Mouse (Mus musculus) gastrocnemius, postnatal 4 days (tissue): ENCODE data around the gene Cfap100. TPM values are rescaled to one million over a fixed set of nuclear protein-coding genes. Genes with fewer than 3 reads are reported as not detected.
A peak's percentile ranks its signal among the peaks of the same experiment; 100 is the strongest.

Source experiments
- DNase-seq, 2 experiments: peaks; one replicate each; pipeline ENCODE4 v3.0.0; 2021 to 2022; ENCODE audit warnings: low spot score in 2 of 2, mixed read lengths in 2 of 2
- total RNA-seq, 2 experiments: library from RNA; stranded (reverse); gene quantifications; 2 replicates each; pipeline ENCODE4 v1.2.3; 2021

The Cfap100 gene
- total RNA-seq, 2 experiments from 2014 or later = 0.26 to 0.37 TPM

DNA sequence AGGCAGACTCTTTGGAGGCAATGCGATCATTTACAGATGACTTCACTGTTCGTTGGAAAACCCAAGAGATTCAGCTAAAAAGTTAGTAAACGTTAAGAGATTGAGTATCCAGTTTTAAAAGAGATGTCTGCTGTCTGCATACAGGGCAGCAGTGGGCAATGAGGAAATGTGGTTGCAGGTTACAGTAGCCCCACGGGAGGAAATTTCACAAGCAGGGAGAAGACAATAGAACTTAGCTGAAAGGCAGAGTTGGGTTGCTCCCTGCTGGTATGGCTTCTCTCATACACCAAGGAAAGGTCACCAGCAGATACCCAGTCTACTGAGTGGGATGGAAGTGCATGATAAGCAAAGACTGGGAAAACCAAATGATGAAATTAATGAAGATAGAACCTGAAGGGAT, 38.0 kb downstream of the Cfap100 start:
- DNase-seq = no peak

DNA sequence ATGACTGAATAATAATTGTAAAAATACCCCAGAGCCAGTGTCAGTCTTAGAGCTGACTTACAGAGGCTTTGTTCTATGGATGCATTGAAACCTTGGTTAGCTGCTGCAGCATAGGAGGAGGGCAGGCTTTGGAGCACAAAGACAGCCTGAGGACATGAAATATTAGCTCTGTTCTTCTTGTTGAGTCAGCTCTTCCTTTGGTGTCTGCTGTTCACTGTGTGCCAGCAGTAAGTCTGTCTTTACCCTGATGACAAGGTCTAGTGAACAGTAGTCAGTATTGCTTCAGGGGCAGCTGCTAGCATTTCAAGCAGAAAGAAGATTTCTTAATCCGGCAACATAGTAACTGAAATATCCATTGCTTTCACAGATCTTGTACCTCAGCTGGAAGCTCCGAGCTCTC, 47.1 kb downstream of the Cfap100 start:
- no peak for DNase-seq

DNA sequence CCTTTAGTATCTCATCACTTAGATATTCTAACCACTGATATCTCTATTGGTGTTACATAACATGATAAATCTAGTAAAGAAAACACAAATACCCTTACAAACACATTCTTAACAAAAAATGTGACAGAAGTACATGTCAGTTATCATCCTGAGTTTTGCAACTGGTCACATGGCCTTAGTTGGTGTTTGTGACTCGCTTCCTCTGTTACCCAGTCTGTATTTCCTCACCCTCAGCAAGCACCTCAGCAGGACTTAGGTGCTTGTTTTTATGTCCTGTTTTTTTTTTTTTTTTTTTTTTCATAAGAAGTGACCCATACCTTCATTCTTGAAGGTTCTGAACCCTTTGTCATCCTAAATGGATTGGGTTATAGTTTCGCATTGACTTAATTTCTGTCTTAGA, 50.9 kb downstream of the Cfap100 start:
- no peak for DNase-seq

DNA sequence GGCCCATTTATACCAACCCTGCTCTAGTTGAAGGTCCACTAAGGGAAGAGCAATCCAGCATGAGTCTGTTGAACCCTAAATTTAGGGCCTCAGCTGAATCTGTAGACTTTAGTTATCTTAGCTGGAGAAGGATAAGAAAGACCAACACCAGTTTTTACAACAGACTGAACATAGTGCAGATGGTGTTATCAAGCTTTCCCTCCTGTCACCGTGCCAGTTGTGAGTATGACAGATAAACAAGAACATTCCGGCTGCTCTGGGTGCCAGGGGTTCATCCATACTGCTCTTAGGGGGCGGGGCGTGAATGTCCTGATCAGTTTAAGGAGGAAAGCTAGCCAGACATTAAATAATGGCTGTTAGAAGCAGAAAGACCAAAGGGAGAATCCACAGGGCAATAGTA, 54.0 kb downstream of the Cfap100 start:
- no peak for DNase-seq

DNA sequence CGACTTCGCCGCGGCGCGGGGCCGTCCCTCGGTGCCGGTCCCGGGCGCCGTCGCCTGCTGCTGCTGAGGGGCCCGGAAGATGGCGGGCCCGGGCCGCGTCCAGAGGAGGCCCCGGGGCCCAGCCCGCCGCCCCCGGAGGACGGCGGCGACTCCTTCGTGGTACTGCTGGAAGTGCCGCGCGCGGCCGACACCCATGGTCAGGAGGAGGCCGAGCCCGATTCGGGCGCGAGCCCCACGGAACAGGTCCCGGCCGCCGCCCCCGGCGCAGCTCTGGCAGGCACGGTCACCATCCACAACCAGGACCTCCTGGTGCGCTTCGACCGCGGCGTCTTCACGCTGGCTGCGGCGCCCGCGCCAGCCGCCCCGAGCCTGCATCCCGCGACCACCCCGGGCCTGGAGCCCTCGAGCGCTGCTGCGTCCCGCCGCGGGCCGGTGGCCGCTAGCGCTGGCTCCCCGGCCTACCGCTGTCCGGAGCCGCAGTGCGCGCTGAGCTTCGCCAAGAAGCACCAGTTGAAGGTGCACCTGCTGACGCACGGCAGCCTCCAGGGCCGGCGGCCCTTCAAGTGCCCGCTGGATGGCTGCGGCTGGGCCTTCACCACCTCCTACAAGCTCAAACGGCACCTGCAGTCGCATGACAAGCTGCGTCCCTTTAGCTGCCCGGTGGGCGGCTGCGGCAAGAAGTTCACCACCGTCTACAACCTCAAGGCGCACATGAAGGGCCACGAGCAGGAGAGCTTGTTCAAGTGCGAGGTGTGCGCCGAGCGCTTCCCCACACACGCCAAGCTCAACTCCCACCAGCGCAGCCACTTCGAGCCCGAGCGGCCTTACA, 58.7 kb downstream of the Cfap100 start:
- peak; percentile 33 to 63 for DNase-seq

DNA sequence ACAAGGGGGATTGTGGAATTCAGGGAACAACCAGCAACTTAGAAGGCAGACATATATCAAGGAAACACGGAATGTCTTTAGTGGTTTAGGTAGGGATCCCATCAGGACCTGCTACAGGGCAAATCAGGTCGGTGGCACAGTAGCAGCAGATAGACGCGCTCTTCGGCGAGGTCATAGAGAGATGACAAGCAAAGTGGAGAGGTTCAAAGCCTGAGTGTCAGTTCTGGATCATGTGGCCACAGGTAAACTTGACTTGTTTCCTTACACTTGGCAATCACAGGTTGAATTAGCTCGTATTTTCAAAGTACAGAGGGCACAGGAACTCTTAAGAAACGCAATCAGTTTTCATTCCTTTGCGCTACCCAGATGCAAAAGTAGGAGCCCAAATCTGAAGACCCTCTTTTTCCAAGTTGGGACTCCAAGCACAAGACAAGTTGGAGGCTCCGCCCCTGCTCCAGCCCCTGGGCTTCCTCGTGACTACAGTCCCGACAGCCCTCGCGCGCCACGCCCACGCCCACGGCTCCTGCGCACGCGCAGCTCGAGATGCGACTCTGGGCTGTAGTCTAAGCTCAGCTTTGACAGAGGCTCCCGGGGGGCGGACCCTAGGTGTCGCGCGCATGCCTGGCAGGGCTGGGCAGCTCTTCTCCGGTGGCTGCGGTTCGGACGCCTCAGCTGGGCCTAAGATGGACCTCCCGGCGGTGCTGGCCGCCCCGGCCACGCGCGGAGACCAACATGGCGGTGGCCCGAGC, 59.4 kb downstream of the Cfap100 start, which contains the start of gene Zxdc:
Gene Zxdc, plus strand, starts transcription at position 517 of the 749 bp plus-strand sequence.
- peak; percentile 98 to 99 for DNase-seq

DNA sequence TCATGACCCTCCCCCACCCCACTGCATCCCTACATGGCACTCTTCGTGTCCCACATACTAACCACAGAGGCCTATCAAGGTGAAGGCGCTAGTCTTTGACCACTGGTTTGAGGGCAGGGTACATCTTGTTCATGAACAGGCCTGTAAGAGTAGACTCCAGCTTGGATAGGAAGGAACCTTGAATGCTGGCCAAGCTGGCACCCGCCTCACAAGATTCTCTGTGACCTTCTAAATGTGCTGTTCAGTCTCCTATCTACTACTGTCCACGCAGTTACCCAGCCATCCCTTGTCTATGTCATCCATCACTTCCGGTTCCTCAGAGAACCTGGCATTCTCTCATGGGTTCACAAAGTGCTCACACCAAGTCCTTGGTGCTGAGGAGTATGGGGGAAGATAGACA, 65.3 kb downstream of the Cfap100 start:
- DNase-seq = no peak

DNA sequence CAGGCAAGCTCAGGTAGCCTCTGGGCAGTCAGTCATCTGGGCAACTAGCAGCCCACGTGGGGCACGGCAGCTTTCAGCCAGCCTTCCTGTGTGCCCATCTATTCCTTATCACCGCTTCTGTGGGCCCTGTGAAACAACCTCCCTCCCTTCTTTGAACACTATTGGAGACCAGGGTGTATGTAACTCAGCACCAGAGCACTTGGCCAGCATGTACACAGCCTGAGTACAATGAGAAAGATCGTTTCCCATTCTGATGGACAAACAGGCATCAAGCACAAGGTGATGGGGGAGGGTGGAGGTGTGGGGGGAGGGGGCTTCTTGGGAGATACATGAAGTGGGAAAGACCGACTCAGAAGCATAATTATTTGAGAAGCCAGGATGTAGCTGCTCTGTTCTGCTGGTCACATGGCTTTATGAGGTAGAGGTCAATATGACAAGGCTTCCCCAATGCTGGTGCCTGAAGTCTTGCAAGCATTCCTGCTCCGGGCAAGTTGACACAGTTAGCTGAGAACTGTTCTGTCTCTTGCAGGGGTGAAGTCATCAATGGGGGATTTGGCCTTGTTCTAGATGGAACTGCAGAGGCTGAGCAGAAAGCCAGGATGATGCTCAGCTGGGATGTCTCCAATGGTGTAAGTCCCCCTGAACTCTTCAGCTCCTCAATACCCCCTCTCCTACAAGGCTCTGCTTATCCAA, 67.5 kb downstream of the Cfap100 start:
- no peak for DNase-seq

DNA sequence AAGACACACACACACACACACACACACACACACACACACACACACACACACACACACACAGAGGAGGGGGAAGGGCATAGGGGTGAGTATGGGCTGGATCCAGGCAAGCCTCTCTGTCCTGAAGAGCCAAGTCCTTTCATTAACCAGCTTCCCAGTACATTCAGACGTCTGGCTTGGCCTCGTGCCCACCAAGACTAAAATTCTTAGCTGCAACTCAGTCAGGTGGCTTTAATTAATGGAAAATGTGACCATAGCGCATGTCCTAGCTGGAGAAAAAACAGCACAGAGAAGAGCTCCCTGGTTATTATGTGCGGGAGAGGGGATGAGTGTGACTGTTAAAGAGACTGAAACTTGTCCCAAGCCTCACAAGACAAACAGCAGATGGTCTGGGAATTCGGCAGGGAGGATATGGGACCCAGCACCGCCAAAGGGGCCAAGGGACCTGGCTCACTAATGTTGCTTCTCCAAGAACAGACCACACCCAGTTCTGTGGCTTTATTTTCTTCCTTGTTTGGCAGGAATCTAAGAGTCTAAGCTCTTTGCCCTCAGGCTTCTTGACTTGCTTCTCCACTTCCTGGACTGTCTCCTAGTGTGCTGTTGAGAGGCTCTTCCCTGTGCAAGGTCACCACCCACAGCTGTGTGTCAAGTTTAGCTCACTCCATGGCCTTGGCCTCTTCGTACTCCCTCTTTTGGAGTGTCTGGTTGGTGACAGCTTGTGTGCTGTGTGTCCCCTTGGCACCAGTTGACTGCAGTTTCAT, 68.4 kb downstream of the Cfap100 start:
- DNase-seq = peak in 1 of 2 experiments; percentile 71

DNA sequence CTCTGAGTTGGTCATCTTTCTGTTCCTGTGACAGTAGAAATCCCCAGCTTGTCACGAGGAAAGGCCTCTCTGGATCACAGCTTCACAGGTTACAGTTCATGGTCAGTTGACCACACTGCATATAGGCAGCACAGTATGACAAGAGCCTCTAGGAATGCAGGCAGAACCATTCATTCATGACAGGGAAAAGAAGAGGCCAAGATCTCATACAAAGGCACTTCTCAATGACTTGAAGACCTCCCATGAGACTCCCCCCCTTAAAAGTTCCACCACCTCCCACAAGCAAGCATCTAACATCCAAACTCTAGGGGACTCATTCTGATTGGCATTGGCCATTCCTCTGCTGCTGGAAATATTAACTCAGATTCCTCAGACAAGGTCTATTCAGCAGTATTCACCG, 69.2 kb downstream of the Cfap100 start:
- DNase-seq = no peak

DNA sequence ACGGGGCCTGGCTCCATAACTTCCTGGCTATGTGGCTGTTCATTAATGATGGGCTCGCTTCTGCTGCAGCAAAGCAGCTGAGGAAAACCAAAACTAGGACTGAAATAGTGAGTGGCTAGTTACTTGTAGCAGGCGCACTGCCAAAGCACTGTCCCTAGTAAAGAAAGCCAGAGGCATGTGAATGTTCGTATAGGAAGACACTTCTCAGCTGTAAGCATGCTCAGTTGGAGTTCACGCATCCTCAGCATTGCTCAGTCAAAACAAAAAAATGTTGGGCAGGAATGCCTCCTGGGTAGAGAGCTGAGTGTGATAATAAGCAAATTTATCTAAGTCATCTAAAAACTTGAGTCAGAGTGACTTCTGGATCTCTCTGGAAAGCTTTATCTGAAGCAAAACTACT, 70.5 kb downstream of the Cfap100 start:
- DNase-seq = no peak

Other genes starting within 250 kb of the Cfap100 start
- not detected for gene V1ra8, start 226.0 kb downstream of the Cfap100 start, total RNA-seq
- gene Vmn1r53, start 204.4 kb downstream of the Cfap100 start, total RNA-seq = not detected
- gene Vmn1r54, start 182.5 kb downstream of the Cfap100 start, total RNA-seq = not detected
- not detected for gene BC048671, start 127.6 kb downstream of the Cfap100 start, total RNA-seq
- gene Chst13, start 103.6 kb downstream of the Cfap100 start, total RNA-seq = not detected
- gene Uroc1, start 95.5 kb downstream of the Cfap100 start, total RNA-seq = under 1 TPM; 0.07 to 0.57 TPM
- gene Zxdc, start 59.3 kb downstream of the Cfap100 start, total RNA-seq = 10 to 100 TPM; 18.8 to 21.7 TPM
- 1 to 10 TPM; 6.3 to 6.7 TPM for gene Klf15, start 33.8 kb upstream of the Cfap100 start, total RNA-seq
- 1 to 10 TPM; 2.2 to 2.9 TPM for gene Aldh1l1, start 57.6 kb upstream of the Cfap100 start, total RNA-seq
- 10 to 100 TPM; 21.6 to 25.0 TPM for gene Slc41a3, start 175.9 kb upstream of the Cfap100 start, total RNA-seq